Mouse (Mus musculus): Measurements from ENCODE around the gene Snai1.

Gene Snai1

GRCm38 (mm10) chr2:167551342-167551920 lies 13.4 kb downstream of the Snai1 start:
- DNase-seq (ENCODE audit: low read depth), result no peak

GRCm38 (mm10) chr2:167552292-167552691 lies 14.3 kb downstream of the Snai1 start:
- no peak for DNase-seq (ENCODE audit: low read depth)

GRCm38 (mm10) chr2:167552927-167553402 lies 15.0 kb downstream of the Snai1 start:
- DNase-seq (ENCODE audit: low read depth), result no peak

GRCm38 (mm10) chr2:167555766-167556165 lies 17.8 kb downstream of the Snai1 start:
- no peak for DNase-seq (ENCODE audit: low read depth)

- DNase-seq (ENCODE audit: low read depth), result no peak
Observed at GRCm38 (mm10) chr2:167559413-167559812, 21.4 kb downstream of the Snai1 start.

GRCm38 (mm10) chr2:167562101-167562500 lies 24.1 kb downstream of the Snai1 start:
- DNase-seq (ENCODE audit: low read depth), result no peak

GRCm38 (mm10) chr2:167563035-167563434 lies 25.0 kb downstream of the Snai1 start:
- DNase-seq (ENCODE audit: low read depth), result no peak

- DNase-seq (ENCODE audit: low read depth), result no peak
Observed at GRCm38 (mm10) chr2:167563703-167564102, 25.7 kb downstream of the Snai1 start.

- DNase-seq (ENCODE audit: low read depth), result no peak
Observed at GRCm38 (mm10) chr2:167564551-167565311, 26.7 kb downstream of the Snai1 start.

GRCm38 (mm10) chr2:167565312-167565656 lies 27.3 kb downstream of the Snai1 start:
- no peak for DNase-seq (ENCODE audit: low read depth)

- no peak for DNase-seq (ENCODE audit: low read depth)
Observed at GRCm38 (mm10) chr2:167565682-167566081, 27.7 kb downstream of the Snai1 start.

- no peak for DNase-seq (ENCODE audit: low read depth)
Observed at GRCm38 (mm10) chr2:167568112-167568511, 30.1 kb downstream of the Snai1 start.

GRCm38 (mm10) chr2:167569934-167570651 lies 32.1 kb downstream of the Snai1 start:
- no peak for DNase-seq (ENCODE audit: low read depth)

- DNase-seq (ENCODE audit: low read depth), result no peak
Observed at GRCm38 (mm10) chr2:167570815-167571214, 32.8 kb downstream of the Snai1 start.

- DNase-seq (ENCODE audit: low read depth), result no peak
Observed at GRCm38 (mm10) chr2:167571442-167572220, 33.6 kb downstream of the Snai1 start.

- DNase-seq (ENCODE audit: low read depth), result no peak
Observed at GRCm38 (mm10) chr2:167574814-167575213, 36.8 kb downstream of the Snai1 start.

GRCm38 (mm10) chr2:167575581-167575980 lies 37.6 kb downstream of the Snai1 start:
- no peak for DNase-seq (ENCODE audit: low read depth)

GRCm38 (mm10) chr2:167576121-167576620 lies 38.2 kb downstream of the Snai1 start:
- DNase-seq (ENCODE audit: low read depth), result no peak

GRCm38 (mm10) chr2:167577186-167577785 lies 39.3 kb downstream of the Snai1 start:
- DNase-seq (ENCODE audit: low read depth), result no peak

GRCm38 (mm10) chr2:167578521-167578920 lies 40.5 kb downstream of the Snai1 start:
- peak; percentile 51 for DNase-seq (ENCODE audit: low read depth)

GRCm38 (mm10) chr2:167583161-167583952 lies 45.4 kb downstream of the Snai1 start:
- no peak for DNase-seq (ENCODE audit: low read depth)
